Mouse (Mus musculus) urinary bladder, adult 2 months (tissue): ENCODE results near the gene Olig1. TPM values are rescaled to one million over a fixed set of nuclear protein-coding genes. Genes with fewer than 3 reads are reported as not detected.

Source experiments
- DNase-seq: peaks from one replicate; pipeline ENCODE4 v3.0.0; 2022; ENCODE audit warnings: low spot score
- polyA plus RNA-seq: library from polyadenylated mRNA; depleted of rRNA; stranded (reverse); fragments of >200 nt; gene quantifications from 2 replicates; pipeline ENCODE4 v1.2.3, GENCODE M21; 2012; rRNA removed

Gene Olig1
- polyA plus RNA-seq, 1 experiment, result 0.19 TPM

DNA sequence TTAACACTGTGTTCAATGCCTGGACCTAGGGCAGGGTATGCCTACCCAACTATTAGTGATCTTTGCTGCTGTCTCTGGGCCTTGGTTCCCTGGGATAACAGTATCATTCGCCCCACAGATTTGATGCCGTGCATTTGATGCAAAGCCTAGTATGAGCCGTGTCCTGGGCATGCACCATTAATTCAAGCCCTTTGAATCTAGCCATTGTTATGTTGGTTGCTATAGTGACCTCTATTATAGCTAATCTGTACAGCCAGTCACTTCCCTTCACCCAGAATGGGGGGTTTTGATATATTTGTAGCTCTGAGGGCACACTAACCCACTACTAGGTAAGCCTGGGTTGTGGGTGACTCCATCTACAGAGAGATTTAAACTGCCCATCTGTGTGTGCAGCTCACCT is 40.3 kb downstream of the Olig1 start:
- DNase-seq, result no peak

GRCm38 (mm10) chr16:91312921-91313320 is 43.3 kb downstream of the Olig1 start:
- DNase-seq, result no peak

- DNase-seq, result peak; percentile 41
These were observed 44.7 kb downstream of the Olig1 start for GRCm38 (mm10) chr16:91314114-91314775.

- no peak for DNase-seq
These were observed 50.6 kb downstream of the Olig1 start for GRCm38 (mm10) chr16:91320191-91320590.

GRCm38 (mm10) chr16:91320608-91321007 is 51.0 kb downstream of the Olig1 start:
- DNase-seq, result no peak

Other genes starting within 250 kb of the Olig1 start
- gene Paxbp1, start 225.2 kb upstream of the Olig1 start, polyA plus RNA-seq, result 51.5 and 63.4 TPM in 2 replicates
- 0.87 and 0.94 TPM in 2 replicates for gene 4932438H23Rik, start 174.7 kb upstream of the Olig1 start, polyA plus RNA-seq
- not detected in 2 replicates for gene Olig2, start 44.3 kb upstream of the Olig1 start, polyA plus RNA-seq
- gene Ifnar2, start 103.0 kb downstream of the Olig1 start, polyA plus RNA-seq, result 57.9 and 68.6 TPM in 2 replicates
- 0.26 TPM in 1 of 2 replicates, not detected in the other for gene Gm21970, start 121.9 kb downstream of the Olig1 start, polyA plus RNA-seq
- 52.4 and 54.7 TPM in 2 replicates for gene Il10rb, start 136.4 kb downstream of the Olig1 start, polyA plus RNA-seq
- 30.8 and 33.2 TPM in 2 replicates for gene Ifnar1, start 215.5 kb downstream of the Olig1 start, polyA plus RNA-seq